Mouse (Mus musculus) ES-E14 (cell line): ENCODE measurements around the gene Epor.

Experiments used
- CHD2 ChIP-seq: IDR thresholded peaks from 2 replicates; pipeline ENCODE4 v1.6.1; 2014; ENCODE audit warnings: mild to moderate bottlenecking, low read depth, low read length, inconsistent platforms
- HCFC1 ChIP-seq: IDR thresholded peaks from 2 replicates; pipeline ENCODE4 v1.6.1; 2012; ENCODE audit warnings: low read length, inconsistent platforms, borderline replicate concordance; ENCODE audit not compliant: insufficient read depth
- MAFK ChIP-seq: IDR thresholded peaks from 2 replicates; pipeline ENCODE4 v1.6.1; 2014; ENCODE audit warnings: mild to moderate bottlenecking, low read depth, low read length, inconsistent platforms; ENCODE audit not compliant: insufficient read depth
- ZC3H11A ChIP-seq: IDR thresholded peaks from 2 replicates; pipeline ENCODE4 v1.6.1; 2012; ENCODE audit warnings: low read depth, mild to moderate bottlenecking, inconsistent platforms, low read length, borderline replicate concordance

- TF ChIP-seq MAFK (no peak), HCFC1 (no peak), ZC3H11A (no peak), CHD2 (no peak)
These were observed 40.3 kb downstream of the Epor start for GRCm38 (mm10) chr9:21923036-21923435.
